Mouse (Mus musculus): ENCODE results near the gene Defa22.
"Not testable (repeated sequence)": the region's sequence is repeated elsewhere in the genome, so short reads cannot be mapped to it uniquely, and the experiment has no call there.

The Defa22 gene

DNA sequence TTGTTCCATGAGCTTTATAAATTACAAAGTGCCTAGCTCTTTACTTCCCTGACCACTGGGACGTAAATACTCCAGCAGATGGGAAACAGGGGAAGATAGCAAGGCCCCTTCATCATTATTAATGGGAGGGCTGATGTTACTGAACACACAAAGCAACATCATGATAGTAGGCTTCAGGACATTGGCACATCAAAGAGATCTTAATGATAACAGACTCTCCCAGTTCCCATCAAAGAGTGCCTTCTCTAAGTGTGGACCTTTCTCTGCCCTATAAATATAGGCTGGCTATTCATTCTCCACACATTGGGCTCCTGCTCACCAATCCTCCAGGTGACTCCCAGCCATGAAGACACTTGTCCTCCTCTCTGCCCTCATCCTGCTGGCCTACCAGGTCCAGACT is at the start of gene Defa22:
Gene Defa22, plus strand, starts transcription at position 301 of the 400 bp plus-strand sequence.
- DNase-seq (ENCODE audit: low spot score), result not testable (repeated sequence)

DNA sequence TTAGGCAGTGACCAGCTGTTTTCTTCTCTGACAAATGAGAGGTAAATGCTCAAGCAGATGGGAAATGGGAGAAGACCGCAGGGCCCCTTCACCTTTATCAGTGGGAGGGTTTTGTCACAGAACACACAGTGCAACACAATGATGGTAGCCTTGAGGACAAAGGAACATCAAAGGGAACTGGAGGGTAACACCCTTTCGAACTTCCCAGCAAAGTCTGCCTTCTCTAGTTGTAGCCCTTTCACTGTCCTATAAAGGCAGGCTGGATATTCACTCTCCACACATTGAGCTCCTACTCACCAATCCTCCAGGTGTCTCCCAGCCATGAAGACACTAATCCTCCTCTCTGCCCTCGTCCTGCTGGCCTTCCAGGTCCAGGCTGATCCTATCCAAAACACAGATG is 27.7 kb upstream of the Defa22 start, which contains the start of gene Defa30:
Gene Defa30, plus strand, starts transcription at position 301 of the 400 bp plus-strand sequence.
- DNase-seq (ENCODE audit: low spot score), result not testable (repeated sequence)

DNA sequence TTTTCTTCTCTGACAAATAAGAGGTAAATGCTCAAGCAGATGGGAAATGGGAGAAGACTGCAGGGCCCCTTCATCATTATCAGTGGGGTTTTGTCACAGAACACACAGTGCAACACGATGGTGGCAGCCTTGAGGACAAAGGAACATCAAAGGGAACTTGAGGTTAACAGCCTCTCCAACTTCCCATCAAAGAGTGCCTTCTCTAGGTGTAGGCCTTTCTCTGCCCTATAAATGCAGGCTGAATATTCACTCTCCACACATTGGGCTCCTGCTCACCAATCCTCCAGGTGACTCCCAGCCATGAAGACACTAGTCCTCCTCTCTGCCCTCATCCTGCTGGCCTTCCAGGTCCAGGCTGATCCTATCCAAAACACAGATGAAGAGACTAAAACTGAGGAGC is 29.2 kb downstream of the Defa22 start, which contains the start of gene Defa31:
Gene Defa31, plus strand, starts transcription at position 301 of the 400 bp plus-strand sequence.
- DNase-seq (ENCODE audit: low spot score), result not testable (repeated sequence)

DNA sequence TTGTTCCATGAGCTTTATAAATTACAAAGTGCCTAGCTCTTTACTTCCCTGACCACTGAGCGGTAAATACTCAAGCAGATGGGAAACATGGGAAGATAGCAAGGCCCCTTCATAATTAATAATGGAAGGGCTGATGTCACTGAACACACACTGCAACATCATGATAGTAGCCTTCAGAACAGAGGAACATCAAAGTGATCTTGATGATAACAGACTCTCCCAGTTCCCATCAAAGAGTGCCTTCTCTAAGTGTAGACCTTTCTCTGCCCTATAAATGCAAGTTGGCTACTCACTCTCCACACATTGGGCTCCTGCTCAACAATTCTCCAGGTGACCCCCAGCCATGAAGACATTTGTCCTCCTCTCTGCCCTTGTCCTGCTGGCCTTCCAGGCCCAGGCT is 39.2 kb downstream of the Defa22 start, which contains the start of gene Gm15293:
Gene Gm15293, plus strand, starts transcription at position 301 of the 400 bp plus-strand sequence.
- not testable (repeated sequence) for DNase-seq (ENCODE audit: low spot score)
